ENCODE assay signal across 11 mouse cellular contexts in the genomic region with DNA sequence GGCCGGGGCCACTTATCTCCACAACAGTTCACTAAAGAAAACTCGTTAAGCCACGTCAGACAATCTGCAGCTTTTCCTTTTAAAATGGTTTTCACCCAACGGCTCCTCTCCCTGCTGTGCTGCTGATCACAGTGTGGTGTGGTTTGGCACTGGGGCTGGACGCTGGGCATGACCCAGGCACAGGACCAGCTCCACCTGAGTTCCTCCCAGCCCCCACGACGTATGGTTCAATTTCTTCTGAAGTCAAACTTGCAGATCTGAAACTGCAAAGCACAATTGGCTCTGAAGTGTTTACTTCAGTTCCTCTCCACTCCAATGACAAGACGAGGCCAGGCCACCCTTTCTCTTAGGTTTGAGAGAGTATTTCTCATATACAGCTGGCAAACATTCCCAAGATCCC. TPM values are rescaled to one million over a fixed set of nuclear protein-coding genes. Genes with fewer than 3 reads are reported as not detected.
A peak's percentile ranks its signal among the peaks of the same experiment; 100 is the strongest.
DNase-seq lines count a peak whose midpoint lies in the region; ATAC-seq and TF ChIP-seq lines count a peak whose summit lies in the region.
"Had no signal": no experiment of that assay in that cellular context is flagged by ENCODE, and none has a peak within 500 bp of the region (broad histone marks: within the 10 kb centered on the region; RNA-seq: fewer than 3 reads in every experiment).

No protein-coding gene starts in this region.

- no peak for TF ChIP-seq EP300 in lung, postnatal 0 days (IDR thresholded peaks at IDR 0.05)

- no peaks in the 10 kb centered on the region for H3K36me3 ChIP-seq in heart, embryonic 13.5 days
- H3K36me3 ChIP-seq in heart, embryonic 12.5 days, result no peaks in the 10 kb centered on the region
- H3K36me3 ChIP-seq in lung, postnatal 0 days (ENCODE audit: insufficient read depth, low read length), result no peaks in the 10 kb centered on the region
- H3K36me3 ChIP-seq: neural tube, embryonic 13.5 days had no signal

- no peaks in the 10 kb centered on the region for H3K27me3 ChIP-seq in heart, embryonic 13.5 days (replicated peaks)
- H3K27me3 ChIP-seq in heart, embryonic 12.5 days (replicated peaks), result no peaks in the 10 kb centered on the region
- no peaks in the 10 kb centered on the region for H3K27me3 ChIP-seq in lung, postnatal 0 days (replicated peaks; ENCODE audit: insufficient read depth, low read length)
- H3K27me3 ChIP-seq: neural tube, embryonic 13.5 days had no signal

- no peak for TF ChIP-seq POLR2A in lung, adult 2 months (IDR thresholded peaks at IDR 0.05; ENCODE audit: borderline replicate concordance, extremely low read depth, low read depth, low read length)

- peak overlapping the region; percentile 19; the same call in 1 of the 2 replicates for H3K9ac ChIP-seq in heart, embryonic 13.5 days
- no peak overlapping the region for H3K9ac ChIP-seq in heart, embryonic 12.5 days
- H3K9ac ChIP-seq in lung, postnatal 0 days (replicated peaks; ENCODE audit: low read depth), result no peak overlapping the region
- H3K9ac ChIP-seq: neural tube, embryonic 13.5 days had no signal

- peak; percentile 64 for DNase-seq in cerebellum, adult 9-10 months
- DNase-seq in cerebellum, postnatal 4 days (ENCODE audit: low spot score in 2 of 2), result no peak
- DNase-seq in lung, postnatal 0 days (ENCODE audit: low spot score), result no peak
- DNase-seq in lung, adult 2 months, result no peak
- no peak for DNase-seq in urinary bladder, postnatal 36 days (ENCODE audit: low spot score in 2 of 2)
- DNase-seq: left cerebral cortex, postnatal 4 days had no signal

- H3K4me3 ChIP-seq in heart, embryonic 13.5 days, result no peak overlapping the region
- no peak overlapping the region for H3K4me3 ChIP-seq in heart, embryonic 12.5 days
- H3K4me3 ChIP-seq in lung, postnatal 0 days (ENCODE audit: low read depth, low read length), result no peak overlapping the region
- H3K4me3 ChIP-seq in lung, adult 2 months (replicated peaks; ENCODE audit: extremely low read depth, low read depth, low read length), result no peak overlapping the region
- H3K4me3 ChIP-seq: neural tube, embryonic 13.5 days had no signal

- H3K9me3 ChIP-seq in heart, embryonic 13.5 days, result no peaks in the 10 kb centered on the region
- H3K9me3 ChIP-seq in heart, embryonic 12.5 days (replicated peaks), result no peaks in the 10 kb centered on the region
- H3K9me3 ChIP-seq in lung, postnatal 0 days (ENCODE audit: low read length), result no peaks in the 10 kb centered on the region
- H3K9me3 ChIP-seq: neural tube, embryonic 13.5 days had no signal

- ATAC-seq in heart, embryonic 13.5 days (ENCODE audit: extremely low read depth, insufficient number of reproducible peaks, low FRiP score, low TSS enrichment), result no peak
- no peak for ATAC-seq in heart, embryonic 12.5 days (ENCODE audit: insufficient number of reproducible peaks, low FRiP score)
- ATAC-seq in lung, postnatal 0 days, result no peak
- peak; percentile 44 for ATAC-seq in megakaryocyte-erythroid progenitor cell, adult 5-6 weeks (replicated peaks; ENCODE audit: low FRiP score, low TSS enrichment, poor library complexity, severe bottlenecking)
- ATAC-seq: inflammation-experienced regulatory T-cells, adult 6 months had no signal

- peaks cover 53% of the 10 kb centered on the region for H3K4me1 ChIP-seq in heart, embryonic 13.5 days
- H3K4me1 ChIP-seq in heart, embryonic 12.5 days (replicated peaks), result peaks cover 48% of the 10 kb centered on the region
- H3K4me1 ChIP-seq in lung, postnatal 0 days (ENCODE audit: insufficient read depth, low read depth, low read length), result peaks cover 26% of the 10 kb centered on the region; the same call in 1 of the 2 replicates
- peaks cover 21% of the 10 kb centered on the region for H3K4me1 ChIP-seq in lung, adult 2 months (ENCODE audit: control insufficient read depth, insufficient read depth, low read length)

- H3K27ac ChIP-seq in heart, embryonic 13.5 days (replicated peaks), result no peak overlapping the region
- H3K27ac ChIP-seq in heart, embryonic 12.5 days (ENCODE audit: poor library complexity, severe bottlenecking), result no peak overlapping the region
- peak overlapping the region; percentile 62 for H3K27ac ChIP-seq in lung, postnatal 0 days (ENCODE audit: low read length)
- H3K27ac ChIP-seq: neural tube, embryonic 13.5 days had no signal

- H3K4me2 ChIP-seq in heart, embryonic 13.5 days, result no peak overlapping the region
- no peak overlapping the region for H3K4me2 ChIP-seq in heart, embryonic 12.5 days
- H3K4me2 ChIP-seq in lung, postnatal 0 days (replicated peaks; ENCODE audit: low read depth, low read length), result peak overlapping the region; percentile 15; the same call in 1 of the 2 replicates
- H3K4me2 ChIP-seq: neural tube, embryonic 13.5 days had no signal

- WGBS in heart, embryonic 13.5 days, result 52% methylated on average over 8 of the region's 8 CpGs
- WGBS in heart, embryonic 12.5 days, result 48% methylated on average over 8 of the region's 8 CpGs
- 36% methylated on average over 8 of the region's 8 CpGs for WGBS in lung, postnatal 0 days
- WGBS in lung, adult 2 months, result 44% methylated on average over 8 of the region's 8 CpGs

- no peak for TF ChIP-seq CTCF in lung, postnatal 0 days (IDR thresholded peaks at IDR 0.05)
- no peak for TF ChIP-seq CTCF in lung, adult 2 months (IDR thresholded peaks at IDR 0.05; ENCODE audit: insufficient read depth, low read length)

RNA-seq across cellular contexts. Expression of gene Fnip2, which starts 39.1 kb away (rescaled TPM):
- 2.2 and 2.5 TPM in 2 replicates for polyA plus RNA-seq in heart, embryonic 13.5 days (2015; fragmentation: Nextera tagmentation; extraction: Ambion mirVana)
- 5.3 and 6.3 TPM in 2 replicates for polyA plus RNA-seq in heart, embryonic 12.5 days (2016; fragmentation: Nextera tagmentation; extraction: Ambion mirVana)
- 3.5 and 4.2 TPM in 2 replicates for polyA plus RNA-seq in lung, postnatal 0 days (2015; fragmentation: Nextera tagmentation; extraction: Ambion mirVana)
- polyA plus RNA-seq in lung, adult 2 months (2012; rRNA removed), result 5.7 and 10.2 TPM in 2 replicates
- total RNA-seq in megakaryocyte-erythroid progenitor cell, adult 5-6 weeks (2014; fragmentation: Nextera tagmentation), result 23.2 and 27.8 TPM in 2 replicates
- total RNA-seq in megakaryocyte-erythroid progenitor cell, adult 5-6 weeks (2017), result 12.8 and 15.8 TPM in 2 replicates
